Mouse (Mus musculus) cerebellum, postnatal 14 days (tissue): ENCODE measurements around the gene 4930451I11Rik.

Source experiments
- DNase-seq, 2 experiments: peaks; one replicate each; pipeline ENCODE4 v3.0.0; 2021; ENCODE audit warnings: mixed read lengths in 2 of 2

Gene 4930451I11Rik

GRCm38 (mm10) chr7:126832036-126832598, 678 bp upstream of the 4930451I11Rik start:
- peak; percentile 91 to 94 for DNase-seq

GRCm38 (mm10) chr7:126825952-126826351, 5.5 kb downstream of the 4930451I11Rik start:
- DNase-seq: no peak

GRCm38 (mm10) chr7:126825403-126825802, 6.0 kb downstream of the 4930451I11Rik start:
- peak in 1 of 2 experiments; percentile 22 for DNase-seq

DNA sequence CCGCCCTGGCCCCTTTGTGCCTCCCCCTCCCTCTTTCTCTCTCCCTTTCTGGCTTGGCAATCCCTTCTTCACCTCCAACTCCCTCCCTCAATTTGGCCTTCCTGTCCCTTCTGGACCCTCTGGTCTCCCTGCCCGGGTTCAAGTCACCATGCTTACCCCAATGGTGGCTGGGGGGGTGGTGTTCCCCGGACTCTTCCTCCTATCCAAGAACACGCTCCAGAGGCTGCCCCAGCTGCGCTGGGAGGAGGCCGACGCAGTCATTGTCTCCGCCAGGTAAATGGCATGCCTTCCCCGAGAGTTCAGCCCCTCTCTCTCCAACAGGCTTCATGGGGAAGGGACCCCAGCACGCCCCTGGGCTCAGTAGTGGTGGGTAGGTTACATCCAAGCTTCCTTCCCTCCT, 7.5 kb downstream of the 4930451I11Rik start:
- DNase-seq: peak; percentile 46 to 48

- DNase-seq: peak; percentile 76 to 85
Observed at GRCm38 (mm10) chr7:126823202-126823711, 8.2 kb downstream of the 4930451I11Rik start.

DNA sequence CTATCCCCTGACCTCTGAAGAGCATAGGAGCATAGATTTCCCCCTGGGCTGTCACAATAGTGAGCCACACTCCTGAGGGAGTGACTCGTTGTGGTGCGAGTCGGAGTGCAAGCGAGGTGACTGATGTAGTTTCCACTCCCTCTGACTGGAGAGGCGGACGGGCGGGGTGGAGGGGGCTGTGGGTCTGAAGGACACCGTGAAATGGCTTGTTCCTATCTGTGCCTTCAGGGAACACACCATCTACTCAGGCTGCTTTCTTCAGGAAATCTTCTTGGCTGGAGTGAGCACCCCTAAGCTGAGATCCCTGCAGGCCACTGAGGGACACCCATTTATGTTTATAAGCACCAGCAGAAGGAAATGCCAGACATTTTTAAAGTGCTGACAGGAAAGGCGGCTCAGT, 8.7 kb downstream of the 4930451I11Rik start:
- peak; percentile 61 to 68 for DNase-seq

- DNase-seq: peak; percentile 95 to 96
Observed at GRCm38 (mm10) chr7:126821835-126822511, 9.5 kb downstream of the 4930451I11Rik start.

DNA sequence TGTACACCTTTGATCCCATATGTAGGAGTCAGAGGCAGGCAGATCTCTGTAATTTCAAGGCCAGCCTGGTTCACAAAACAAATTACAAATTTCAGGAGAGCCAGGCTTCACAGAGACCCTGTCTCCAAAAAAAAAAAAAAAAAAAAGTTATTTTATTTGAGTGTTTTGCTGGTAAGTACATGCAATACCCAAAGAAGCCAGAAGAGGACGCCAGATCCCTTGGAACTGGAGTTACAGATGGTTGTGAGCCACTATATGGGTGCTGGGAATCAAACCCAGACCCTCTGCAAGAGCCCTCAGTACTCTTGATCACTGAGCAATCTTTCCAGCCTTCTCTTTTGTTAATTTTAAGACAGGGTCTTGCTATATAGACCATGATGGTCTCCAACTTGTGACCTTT, 12.6 kb downstream of the 4930451I11Rik start:
- DNase-seq: no peak

DNA sequence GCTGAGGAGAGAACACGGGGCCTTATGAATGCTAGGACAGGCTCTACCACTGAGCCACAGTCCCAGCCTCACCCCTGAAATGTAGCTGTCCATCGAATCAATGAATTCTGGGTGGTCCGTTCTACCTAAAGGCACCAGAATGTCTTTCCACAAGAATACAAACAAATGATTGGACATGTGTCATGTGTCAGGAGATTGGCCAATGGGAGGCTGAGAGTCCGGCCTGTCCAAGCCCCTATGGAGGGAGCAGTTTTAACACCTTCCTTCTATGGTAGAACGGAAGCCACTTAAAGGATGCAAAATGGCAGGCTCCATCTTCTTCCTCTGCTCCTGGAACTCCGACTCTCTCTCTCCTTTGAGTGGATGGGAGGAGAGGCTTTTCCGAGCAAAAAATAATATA, 13.8 kb downstream of the 4930451I11Rik start:
- no peak for DNase-seq

DNA sequence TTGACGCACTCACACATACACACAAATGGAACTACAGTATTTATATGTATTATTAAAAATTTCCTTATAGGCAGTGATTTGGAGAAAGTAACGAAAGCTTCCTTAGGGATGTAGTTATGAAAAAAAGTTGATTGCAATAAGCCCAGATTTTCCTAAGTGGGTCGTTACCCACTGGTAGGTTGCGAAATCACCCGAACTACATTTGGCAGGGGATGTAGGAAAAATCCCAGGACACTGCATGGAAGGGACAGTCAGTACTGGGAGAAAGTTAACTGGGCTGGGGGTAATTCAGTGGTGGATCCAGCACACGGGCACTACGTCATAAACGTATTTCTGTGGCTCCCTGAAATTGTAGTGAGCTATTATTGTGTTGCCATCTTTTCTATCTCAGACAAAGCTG, 14.9 kb downstream of the 4930451I11Rik start:
- DNase-seq: no peak

GRCm38 (mm10) chr7:126815726-126816222, 15.7 kb downstream of the 4930451I11Rik start:
- no peak for DNase-seq

- DNase-seq: no peak
Observed at GRCm38 (mm10) chr7:126809723-126810369, 21.6 kb downstream of the 4930451I11Rik start.

- peak; percentile 89 to 91 for DNase-seq
Observed at GRCm38 (mm10) chr7:126808703-126809455, 22.6 kb downstream of the 4930451I11Rik start.

DNA sequence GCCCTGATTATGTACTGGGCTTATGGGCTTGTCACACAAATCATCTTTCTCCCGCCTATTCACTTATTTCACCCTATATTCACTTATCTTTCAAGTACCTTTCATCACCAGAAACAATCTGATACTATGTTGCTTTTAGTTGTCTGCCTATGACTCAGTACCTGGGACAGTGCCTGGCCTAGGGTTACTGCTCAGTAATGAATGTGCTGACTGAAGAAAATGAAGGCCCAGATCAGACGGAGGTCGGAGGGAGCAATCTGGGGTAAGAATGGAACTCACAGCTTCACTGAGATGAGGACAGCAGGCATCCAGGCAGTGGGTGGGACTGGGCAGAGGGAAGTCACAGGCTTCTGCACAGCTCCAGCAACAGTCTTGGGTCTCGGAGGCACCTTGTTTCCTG, 24.0 kb downstream of the 4930451I11Rik start:
- DNase-seq: no peak

- DNase-seq: no peak
Observed at GRCm38 (mm10) chr7:126806956-126807355, 24.5 kb downstream of the 4930451I11Rik start.

DNA sequence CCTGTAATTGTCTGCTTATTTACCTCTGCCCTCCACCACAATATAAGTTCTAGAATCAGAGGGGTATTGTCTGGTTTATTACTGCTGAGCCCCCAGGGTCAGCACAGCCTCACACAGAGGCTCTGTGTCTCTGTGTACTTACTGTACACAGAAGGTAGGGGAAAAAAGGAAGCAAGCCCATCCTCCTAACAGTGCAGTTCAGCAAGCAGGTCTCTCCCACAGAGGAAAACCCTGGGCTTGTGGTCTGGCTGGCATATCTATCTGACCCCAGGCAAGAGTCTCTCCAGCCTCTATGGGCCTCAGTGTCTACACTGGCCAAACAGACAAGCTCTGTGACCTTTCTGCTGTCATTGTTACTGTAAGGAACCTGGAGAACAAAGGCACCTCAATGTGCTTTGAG, 27.7 kb downstream of the 4930451I11Rik start:
- DNase-seq: no peak

DNA sequence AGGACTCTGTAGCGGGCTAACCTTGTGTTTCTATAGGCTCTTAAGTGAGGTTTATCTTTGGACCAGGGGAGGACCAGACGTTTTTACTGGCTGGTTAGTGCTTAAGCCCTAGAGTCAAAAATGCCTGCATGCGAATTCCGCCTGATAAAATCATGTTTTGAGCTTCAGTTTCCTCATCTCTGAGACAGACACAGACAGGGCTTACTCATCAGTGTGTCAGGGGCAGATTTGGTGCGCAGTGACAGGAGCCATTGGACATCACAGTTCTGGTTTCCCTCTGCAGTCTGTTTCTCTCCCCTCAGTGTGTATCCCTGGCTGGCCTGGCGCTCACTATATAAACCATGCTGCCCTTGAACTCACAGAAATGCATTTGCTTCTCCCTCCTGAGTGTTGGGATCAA, 28.3 kb downstream of the 4930451I11Rik start:
- no peak for DNase-seq

- DNase-seq: no peak
Observed at GRCm38 (mm10) chr7:126802134-126802889, 29.1 kb downstream of the 4930451I11Rik start.

DNA sequence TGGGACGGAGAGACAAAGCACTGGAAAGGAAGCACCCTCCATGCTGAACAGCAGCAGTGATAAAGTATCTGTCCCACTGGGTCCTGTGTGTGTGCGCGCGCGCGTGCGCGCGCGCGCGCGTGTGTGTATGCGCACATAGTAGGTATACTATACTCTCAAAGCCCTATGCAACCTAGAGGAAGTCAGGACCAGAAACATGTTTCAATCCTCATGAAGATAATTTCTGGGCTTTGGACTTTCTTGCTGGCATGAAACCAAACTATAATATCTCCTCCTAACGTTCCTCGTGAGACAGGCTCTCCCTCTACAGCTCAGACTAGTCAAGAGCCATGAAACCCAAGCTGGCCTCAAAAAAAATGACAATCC, 30.4 kb downstream of the 4930451I11Rik start:
- DNase-seq: no peak

- peak in 1 of 2 experiments; percentile 20 for DNase-seq
Observed at GRCm38 (mm10) chr7:126800269-126801056, 31.0 kb downstream of the 4930451I11Rik start.
